Mouse (Mus musculus) lung, embryonic 15.5 days (tissue): ENCODE data around the gene Ankrd6. TPM values are rescaled to one million over a fixed set of nuclear protein-coding genes. Genes with fewer than 3 reads are reported as not detected.

Experiments
- ATAC-seq: fragments of 200-750 bp; cut with Nextera tagmentation; 2 replicates; pipeline ENCODE4 v1.8.0; 2017; ENCODE audit warnings: moderate number of reproducible peaks, borderline replicate concordance; ENCODE audit not compliant: low FRiP score, low TSS enrichment; ENCODE audit errors: extremely low read depth
- H3K27ac ChIP-seq: fragments of 300-500 bp; sonication (generic); 2 replicates; pipeline ENCODE4 v1.5.1; 2015; ENCODE audit warnings: moderate library complexity, mild to moderate bottlenecking, inconsistent platforms
- H3K27me3 ChIP-seq: fragments of 300-500 bp; sonication (generic); 2 replicates; pipeline ENCODE4 v1.6.1; 2015; ENCODE audit warnings: inconsistent platforms
- H3K36me3 ChIP-seq: fragments of 300-500 bp; sonication (generic); 2 replicates; pipeline ENCODE4 v1.6.1; 2015; ENCODE audit warnings: inconsistent platforms
- H3K4me1 ChIP-seq: fragments of 300-500 bp; sonication (generic); 2 replicates; pipeline ENCODE4 v1.6.1; 2015; ENCODE audit warnings: inconsistent platforms
- H3K4me2 ChIP-seq: fragments of 300-500 bp; sonication (generic); 2 replicates; pipeline ENCODE4 v1.6.1; 2015; ENCODE audit warnings: inconsistent platforms, mild to moderate bottlenecking, moderate library complexity
- H3K4me3 ChIP-seq: fragments of 300-500 bp; sonication (generic); 2 replicates; pipeline ENCODE4 v1.5.1; 2015; ENCODE audit warnings: mild to moderate bottlenecking, inconsistent platforms
- H3K9ac ChIP-seq: fragments of 300-500 bp; sonication (generic); 2 replicates; pipeline ENCODE4 v1.6.1; 2015; ENCODE audit warnings: inconsistent platforms
- H3K9me3 ChIP-seq: fragments of 300-500 bp; sonication (generic); 2 replicates; pipeline ENCODE4 v1.6.1; 2016; ENCODE audit warnings: inconsistent platforms
- WGBS: fragments of 180-500 bp; shearing (Covaris S2); methylation state at CpG from one replicate; pipeline ENCODE4 v1.1.7; 2015; 5-methylcytosine and 5-hydroxymethylcytosine counted together
- polyA plus RNA-seq: library from polyadenylated mRNA; unstranded; fragments of >200 nt; fragmentation: Nextera tagmentation; extraction: Ambion mirVana; gene quantifications from 2 replicates; pipeline ENCODE4 v1.2.1, GENCODE M21; 2015

The Ankrd6 gene
- polyA plus RNA-seq, 1 experiment from 2014 or later: 4.0 TPM

GRCm38 (mm10) chr4:32798976-32799375 is 151.7 kb downstream of the Ankrd6 start:
- Histone ChIP-seq H3K9ac (no peak overlapping the region), H3K9me3 (no peaks in the 10 kb centered on the region), H3K4me3 (no peak overlapping the region), H3K27me3 (no peaks in the 10 kb centered on the region), H3K4me1 (peaks cover 8% of the 10 kb centered on the region), H3K27ac (no peak overlapping the region), H3K36me3 (no peaks in the 10 kb centered on the region), H3K4me2 (no peak overlapping the region)
- 96% methylated on average over 4 of the region's 4 CpGs for WGBS
- ATAC-seq: no peak

GRCm38 (mm10) chr4:32789020-32789419 is 161.6 kb downstream of the Ankrd6 start:
- Histone ChIP-seq H3K36me3 (no peaks in the 10 kb centered on the region), H3K9ac (no peak overlapping the region), H3K4me2 (no peak overlapping the region), H3K4me1 (no peaks in the 10 kb centered on the region), H3K27ac (no peak overlapping the region), H3K9me3 (no peaks in the 10 kb centered on the region), H3K27me3 (no peaks in the 10 kb centered on the region), H3K4me3 (no peak overlapping the region)
- no peak for ATAC-seq
- 76% methylated on average over 4 of the region's 4 CpGs for WGBS

DNA sequence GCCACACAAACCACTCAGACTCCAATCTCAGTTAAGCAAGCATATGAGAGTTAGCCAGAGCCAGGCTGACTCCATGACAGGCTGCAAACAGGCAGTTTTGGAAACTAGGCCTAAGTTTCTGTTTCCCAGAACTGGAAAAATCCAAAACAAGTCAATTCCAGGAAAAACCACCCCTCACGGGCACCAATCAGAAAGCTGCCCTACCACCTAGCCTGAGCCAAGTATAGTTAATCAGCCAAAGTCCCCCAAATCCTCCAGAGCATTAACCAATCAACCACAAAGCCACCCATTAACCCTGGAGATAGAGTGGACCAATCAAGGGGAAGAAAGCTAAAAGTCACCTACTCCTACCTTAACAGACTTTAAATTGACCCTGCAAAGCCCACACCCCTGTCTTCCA is 163.5 kb downstream of the Ankrd6 start:
- no peak overlapping the region for H3K27ac ChIP-seq
- ATAC-seq: no peak
- no peak overlapping the region for H3K4me3 ChIP-seq
- WGBS: 85% methylated on average over 1 of the region's 1 CpGs
- no peak overlapping the region for H3K9ac ChIP-seq
- no peaks in the 10 kb centered on the region for H3K36me3 ChIP-seq
- H3K4me1 ChIP-seq: no peaks in the 10 kb centered on the region
- H3K4me2 ChIP-seq: no peak overlapping the region
- no peaks in the 10 kb centered on the region for H3K27me3 ChIP-seq
- no peaks in the 10 kb centered on the region for H3K9me3 ChIP-seq

DNA sequence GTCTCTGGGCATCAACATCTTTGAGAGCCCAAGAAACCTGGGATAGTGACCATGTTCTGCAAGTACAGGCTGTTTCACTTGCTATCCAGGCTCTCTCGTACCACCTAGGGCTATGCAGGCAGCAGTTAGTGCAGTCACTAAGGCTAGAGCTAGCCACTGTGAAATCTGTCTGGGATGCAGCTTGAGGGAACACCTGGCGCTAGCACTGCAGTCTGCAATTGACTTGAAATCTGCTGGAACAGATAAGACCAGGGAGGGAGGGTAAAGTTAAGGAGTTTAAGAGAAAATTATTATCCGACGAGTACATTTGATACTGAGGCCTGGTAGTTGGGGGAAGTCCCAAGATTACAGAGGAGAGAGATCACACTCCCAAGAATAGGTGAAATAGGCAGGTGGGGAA is 170.6 kb downstream of the Ankrd6 start:
- H3K36me3 ChIP-seq: peaks cover 12% of the 10 kb centered on the region; the same call in 1 of the 2 replicates
- H3K4me1 ChIP-seq: no peaks in the 10 kb centered on the region
- H3K4me3 ChIP-seq: no peak overlapping the region
- no peak for ATAC-seq
- H3K27me3 ChIP-seq: no peaks in the 10 kb centered on the region
- no peaks in the 10 kb centered on the region for H3K9me3 ChIP-seq
- H3K4me2 ChIP-seq: no peak overlapping the region
- no peak overlapping the region for H3K27ac ChIP-seq
- H3K9ac ChIP-seq: no peak overlapping the region
- 95% methylated on average over 4 of the region's 4 CpGs for WGBS

GRCm38 (mm10) chr4:32770284-32770810 is 180.3 kb downstream of the Ankrd6 start:
- WGBS: 94% methylated on average over 7 of the region's 7 CpGs
- no peaks in the 10 kb centered on the region for H3K27me3 ChIP-seq

DNA sequence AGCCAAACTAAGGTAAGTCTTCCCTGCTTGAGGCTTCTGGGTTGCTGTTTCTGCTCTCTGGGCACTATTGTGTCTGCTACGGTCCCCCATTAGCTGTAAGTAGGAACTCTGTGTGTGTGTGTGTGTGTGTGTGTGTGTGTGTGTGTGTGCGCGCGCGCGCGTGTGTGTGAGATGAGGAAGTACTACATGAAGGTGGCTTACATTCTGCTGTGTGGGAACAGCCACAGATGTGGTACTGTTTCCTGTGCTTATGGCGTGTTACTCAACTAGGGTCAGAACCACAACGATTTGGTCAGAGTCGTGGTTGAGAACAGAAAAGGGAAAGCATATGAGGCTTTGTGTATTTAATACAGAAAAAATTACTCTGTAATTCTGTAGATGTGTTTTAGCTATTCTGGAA is 182.6 kb downstream of the Ankrd6 start:
- Histone ChIP-seq H3K36me3 (peaks cover 55% of the 10 kb centered on the region), H3K4me3 (no peak overlapping the region), H3K4me1 (no peaks in the 10 kb centered on the region), H3K27me3 (no peaks in the 10 kb centered on the region), H3K9me3 (no peaks in the 10 kb centered on the region), H3K9ac (no peak overlapping the region), H3K27ac (no peak overlapping the region), H3K4me2 (no peak overlapping the region)
- ATAC-seq: no peak
- WGBS: 93% methylated on average over 10 of the region's 10 CpGs

More at GRCm38 (mm10) chr4:32770284-32770810, 180.3 kb downstream of the Ankrd6 start:
- no peak overlapping the region for H3K9ac ChIP-seq
- ATAC-seq: no peak
- H3K4me3 ChIP-seq: no peak overlapping the region
- no peak overlapping the region for H3K27ac ChIP-seq
- peaks cover 60% of the 10 kb centered on the region for H3K36me3 ChIP-seq
- no peaks in the 10 kb centered on the region for H3K9me3 ChIP-seq
- H3K4me2 ChIP-seq: no peak overlapping the region
- H3K4me1 ChIP-seq: no peaks in the 10 kb centered on the region

DNA sequence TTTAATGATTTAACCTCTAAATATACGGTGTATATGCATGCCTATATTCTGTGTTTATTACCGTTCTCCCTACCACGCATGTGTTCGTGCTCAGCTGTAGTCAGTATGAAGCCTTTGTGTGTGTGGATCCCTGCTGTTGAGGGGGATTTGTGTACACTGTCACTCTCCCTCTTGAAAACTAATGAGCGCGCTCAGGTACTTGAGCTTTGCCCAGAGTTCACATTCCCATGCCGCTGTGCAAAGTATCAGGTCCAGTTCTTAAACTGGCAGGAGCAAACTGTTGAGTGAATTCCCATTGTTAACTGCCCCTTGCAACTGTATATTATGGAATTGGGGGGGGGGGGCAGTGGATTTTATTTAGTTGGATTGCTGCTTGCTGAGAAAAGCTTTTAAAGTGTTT is 183.2 kb downstream of the Ankrd6 start:
- Histone ChIP-seq H3K9ac (no peak overlapping the region), H3K9me3 (no peaks in the 10 kb centered on the region), H3K4me3 (no peak overlapping the region), H3K36me3 (peaks cover 55% of the 10 kb centered on the region), H3K27ac (no peak overlapping the region), H3K4me1 (no peaks in the 10 kb centered on the region), H3K27me3 (no peaks in the 10 kb centered on the region), H3K4me2 (no peak overlapping the region)
- 74% methylated on average over 7 of the region's 7 CpGs for WGBS
- no peak for ATAC-seq

DNA sequence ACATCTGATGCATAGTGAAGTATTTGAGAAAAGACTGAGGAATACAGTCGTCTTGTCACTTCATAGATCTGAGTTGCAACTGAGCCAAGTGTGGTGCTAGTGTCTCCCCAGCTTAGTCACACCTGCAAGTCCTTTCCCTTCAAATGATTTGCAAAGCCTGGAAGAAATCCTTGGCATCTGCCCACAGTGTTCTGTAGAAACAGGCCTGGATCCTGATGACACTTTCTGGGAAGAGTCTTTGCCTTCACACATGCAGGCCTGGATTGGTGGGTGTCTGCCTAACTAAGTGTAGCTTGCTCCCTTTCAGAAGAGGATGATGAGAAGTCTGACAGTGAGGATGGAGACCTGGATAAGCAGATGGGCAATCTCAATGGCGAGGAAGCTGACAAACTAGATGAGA is 193.2 kb downstream of the Ankrd6 start:
- Histone ChIP-seq H3K4me3 (no peak overlapping the region), H3K27me3 (no peaks in the 10 kb centered on the region), H3K9me3 (no peaks in the 10 kb centered on the region), H3K4me1 (no peaks in the 10 kb centered on the region), H3K27ac (no peak overlapping the region), H3K9ac (no peak overlapping the region), H3K4me2 (no peak overlapping the region), H3K36me3 (peaks cover 52% of the 10 kb centered on the region)
- WGBS: 81% methylated on average over 2 of the region's 2 CpGs
- no peak for ATAC-seq

Other genes with a start within 250 kb of the Ankrd6 start
- gene Lyrm2, start 150.6 kb downstream of the Ankrd6 start, polyA plus RNA-seq: 88.9 and 101 TPM in 2 replicates
- gene Rragd, start 32.2 kb upstream of the Ankrd6 start, polyA plus RNA-seq: 2.6 and 2.7 TPM in 2 replicates
- 48.3 and 52.9 TPM in 2 replicates for gene Ube2j1, start 80.6 kb upstream of the Ankrd6 start, polyA plus RNA-seq
- 0.59 TPM in 1 of 2 replicates, not detected in the other for gene Gabrr2, start 112.2 kb upstream of the Ankrd6 start, polyA plus RNA-seq
- gene Gabrr1, start 181.7 kb upstream of the Ankrd6 start, polyA plus RNA-seq: not detected in 2 replicates
- 1.2 and 1.6 TPM in 2 replicates for gene Pm20d2, start 238.9 kb upstream of the Ankrd6 start, polyA plus RNA-seq